Mouse (Mus musculus): ENCODE data around the gene Timp1.

Timp1 gene

GRCm38 (mm10) chrX:20869962-20870513, at the start of gene Timp1:
Gene Timp1 (plus strand): TSS chrX:20870166.
- no peak for DNase-seq (ENCODE audit: low read depth, low spot score)

GRCm38 (mm10) chrX:20828934-20829333, 41.0 kb upstream of the Timp1 start:
- DNase-seq (ENCODE audit: low read depth, low spot score), result no peak

- no peak for DNase-seq (ENCODE audit: low read depth, low spot score)
Measured at GRCm38 (mm10) chrX:20847232-20847631, 22.7 kb upstream of the Timp1 start.

- no peak for DNase-seq (ENCODE audit: low read depth, low spot score)
Measured at GRCm38 (mm10) chrX:20847816-20848215, 22.1 kb upstream of the Timp1 start.

GRCm38 (mm10) chrX:20848256-20848984, 21.5 kb upstream of the Timp1 start:
- peak; percentile 95 for DNase-seq (ENCODE audit: low read depth, low spot score)

- no peak for DNase-seq (ENCODE audit: low read depth, low spot score)
Measured at GRCm38 (mm10) chrX:20853794-20854193, 16.2 kb upstream of the Timp1 start.

GRCm38 (mm10) chrX:20861453-20862104, 8.4 kb upstream of the Timp1 start:
- no peak for DNase-seq (ENCODE audit: low read depth, low spot score)

GRCm38 (mm10) chrX:20862105-20863065, 7.6 kb upstream of the Timp1 start:
- no peak for DNase-seq (ENCODE audit: low read depth, low spot score)

GRCm38 (mm10) chrX:20863161-20864101, 6.5 kb upstream of the Timp1 start:
- no peak for DNase-seq (ENCODE audit: low read depth, low spot score)

GRCm38 (mm10) chrX:20868091-20868490, 1.9 kb upstream of the Timp1 start:
- no peak for DNase-seq (ENCODE audit: low read depth, low spot score)

- no peak for DNase-seq (ENCODE audit: low read depth, low spot score)
Measured at GRCm38 (mm10) chrX:20869203-20869602, 763 bp upstream of the Timp1 start.

- DNase-seq (ENCODE audit: low read depth, low spot score), result no peak
Measured at GRCm38 (mm10) chrX:20872928-20873500, 3.0 kb downstream of the Timp1 start.

GRCm38 (mm10) chrX:20875241-20875640, 5.3 kb downstream of the Timp1 start:
- no peak for DNase-seq (ENCODE audit: low read depth, low spot score)

GRCm38 (mm10) chrX:20910074-20910473, 40.1 kb downstream of the Timp1 start:
- DNase-seq (ENCODE audit: low read depth, low spot score), result no peak

- no peak for DNase-seq (ENCODE audit: low read depth, low spot score)
Measured at GRCm38 (mm10) chrX:20913726-20914125, 43.8 kb downstream of the Timp1 start.

- no peak for DNase-seq (ENCODE audit: low read depth, low spot score)
Measured at GRCm38 (mm10) chrX:20915075-20915474, 45.1 kb downstream of the Timp1 start.

GRCm38 (mm10) chrX:20920249-20920843, 50.4 kb downstream of the Timp1 start:
- DNase-seq (ENCODE audit: low read depth, low spot score), result no peak

- peak; percentile 87 for DNase-seq (ENCODE audit: low read depth, low spot score)
Measured at GRCm38 (mm10) chrX:20920844-20921364, 50.9 kb downstream of the Timp1 start, which contains the start of gene Syn1. Gene Syn1 (minus strand): TSS chrX:20921004.

GRCm38 (mm10) chrX:20921366-20921765, 51.4 kb downstream of the Timp1 start:
- DNase-seq (ENCODE audit: low read depth, low spot score), result no peak

GRCm38 (mm10) chrX:20923506-20923905, 53.5 kb downstream of the Timp1 start:
- no peak for DNase-seq (ENCODE audit: low read depth, low spot score)

Measured in CD4-positive, CD25-positive, alpha-beta regulatory T cell, adult 2 months (primary cell).